Mouse (Mus musculus) forebrain, embryonic 10.5 days (tissue): ENCODE measurements at regions not wholly inside any gene's neighbourhood (a gene's known extent, or its start where the extent isn't known, plus 50 kb on each side); places are given as distances from the start of the nearest gene placed in this dataset.

Source experiments
- DNase-seq: peaks from one replicate; pipeline ENCODE4 v3.0.0-alpha.2; 2017; ENCODE audit warnings: low spot score; ENCODE audit errors: extremely low spot score
- H3K27ac ChIP-seq: fragments of 300-500 bp; sonication (generic); 2 replicates; pipeline ENCODE4 v1.5.1; 2016; ENCODE audit warnings: mild to moderate bottlenecking
- H3K27me3 ChIP-seq: fragments of 300-500 bp; sonication (generic); 2 replicates; pipeline ENCODE4 v1.6.1; 2016; ENCODE audit warnings: mild to moderate bottlenecking; ENCODE audit not compliant: poor library complexity, severe bottlenecking
- H3K36me3 ChIP-seq: fragments of 300-500 bp; sonication (generic); replicated peaks from 2 replicates; pipeline ENCODE4 v1.6.1; 2016; ENCODE audit warnings: mild to moderate bottlenecking, moderate library complexity
- H3K4me1 ChIP-seq: fragments of 300-500 bp; sonication (generic); 2 replicates; pipeline ENCODE4 v1.6.1; 2016
- H3K4me3 ChIP-seq: fragments of 300-500 bp; sonication (generic); 2 replicates; pipeline ENCODE4 v1.5.1; 2016; ENCODE audit warnings: mild to moderate bottlenecking, moderate library complexity
- H3K9me3 ChIP-seq: fragments of 300-500 bp; sonication (generic); 2 replicates; pipeline ENCODE4 v1.6.1; 2016; ENCODE audit warnings: mild to moderate bottlenecking, moderate library complexity
- WGBS: fragments of 180-500 bp; shearing (Covaris S2); methylation state at CpG from one replicate; pipeline ENCODE4 v1.1.7; 2016; 5-methylcytosine and 5-hydroxymethylcytosine counted together

DNA sequence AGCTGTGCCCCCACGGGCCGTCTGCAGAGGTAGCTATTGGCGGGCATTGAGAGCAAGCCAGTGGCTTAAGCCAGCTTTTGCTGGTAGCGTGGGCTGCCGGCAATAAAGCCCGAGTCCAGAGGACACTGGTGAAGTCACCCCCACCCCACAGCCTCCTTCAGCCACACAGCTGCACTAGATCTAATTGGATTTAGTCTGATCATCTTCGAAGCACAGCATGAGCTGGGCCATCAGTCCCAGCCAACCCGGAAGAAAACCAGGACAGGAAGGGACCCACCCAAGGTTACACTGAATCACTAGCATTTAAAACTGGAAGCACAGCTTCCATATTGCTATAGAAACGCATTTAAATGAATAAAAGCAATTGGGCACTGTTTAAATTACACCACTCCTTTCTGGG is 96.4 kb downstream of the Tmx1 start:
- H3K9me3 ChIP-seq: no peaks in the 10 kb centered on the region
- WGBS: 73% methylated on average over 9 of the region's 9 CpGs
- H3K27ac ChIP-seq: no peak overlapping the region
- no peak overlapping the region for H3K4me3 ChIP-seq
- H3K36me3 ChIP-seq: no peaks in the 10 kb centered on the region
- H3K27me3 ChIP-seq: peaks cover 24% of the 10 kb centered on the region
- no peak for DNase-seq
- peaks cover 18% of the 10 kb centered on the region for H3K4me1 ChIP-seq

- Histone ChIP-seq H3K27me3 (peaks cover 19% of the 10 kb centered on the region), H3K9me3 (no peaks in the 10 kb centered on the region), H3K4me1 (peaks cover 21% of the 10 kb centered on the region), H3K4me3 (no peak overlapping the region), H3K27ac (no peak overlapping the region), H3K36me3 (no peaks in the 10 kb centered on the region)
- 30% methylated on average over 6 of the region's 6 CpGs for WGBS
- DNase-seq: no peak
These were observed 101.0 kb downstream of the Tmx1 start for GRCm38 (mm10) chr12:70553866-70554265.

GRCm38 (mm10) chr12:70554586-70554985 is 101.7 kb downstream of the Tmx1 start:
- Histone ChIP-seq H3K36me3 (no peaks in the 10 kb centered on the region), H3K4me3 (no peak overlapping the region), H3K27ac (no peak overlapping the region), H3K27me3 (peaks cover 19% of the 10 kb centered on the region), H3K4me1 (peaks cover 21% of the 10 kb centered on the region), H3K9me3 (no peaks in the 10 kb centered on the region)
- WGBS: 36% methylated on average over 7 of the region's 7 CpGs
- no peak for DNase-seq

- 81% methylated on average over 3 of the region's 3 CpGs for WGBS
- no peaks in the 10 kb centered on the region for H3K36me3 ChIP-seq
These were observed 102.8 kb downstream of the Tmx1 start for GRCm38 (mm10) chr12:70555723-70556122.

DNA sequence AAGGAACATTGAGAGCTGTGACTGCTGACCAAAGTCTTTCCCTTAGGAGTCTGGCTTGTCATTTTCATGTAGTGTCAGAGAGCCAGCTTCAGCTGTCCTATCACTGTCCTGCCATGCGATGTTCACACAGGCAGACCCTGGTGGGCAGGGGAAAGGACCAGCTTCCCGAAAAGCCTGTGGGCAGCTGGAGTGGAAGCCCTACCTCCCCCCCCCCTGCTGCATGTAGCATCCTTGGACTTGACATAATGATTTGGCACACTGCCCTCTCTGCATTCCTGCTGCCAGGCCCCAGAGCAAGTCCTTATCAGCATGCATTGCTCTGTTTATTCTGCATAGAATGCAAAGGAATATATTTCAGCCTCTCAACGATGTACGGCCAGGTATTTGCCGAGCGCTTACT is 103.9 kb downstream of the Tmx1 start:
- no peak overlapping the region for H3K4me3 ChIP-seq
- no peak for DNase-seq
- H3K27me3 ChIP-seq: peaks cover 19% of the 10 kb centered on the region
- no peak overlapping the region for H3K27ac ChIP-seq
- peaks cover 30% of the 10 kb centered on the region for H3K4me1 ChIP-seq
- no peaks in the 10 kb centered on the region for H3K36me3 ChIP-seq
- whole genome bisulfite sequencing: 95% methylated on average over 6 of the region's 6 CpGs
- no peaks in the 10 kb centered on the region for H3K9me3 ChIP-seq

More at GRCm38 (mm10) chr12:70555723-70556122, 102.8 kb downstream of the Tmx1 start:
- Histone ChIP-seq H3K27me3 (peaks cover 19% of the 10 kb centered on the region), H3K9me3 (no peaks in the 10 kb centered on the region), H3K27ac (no peak overlapping the region), H3K4me3 (no peak overlapping the region), H3K4me1 (peaks cover 23% of the 10 kb centered on the region)
- no peak for DNase-seq

GRCm38 (mm10) chr12:70563446-70563845 is 110.6 kb downstream of the Tmx1 start:
- no peaks in the 10 kb centered on the region for H3K9me3 ChIP-seq
- no peak overlapping the region for H3K27ac ChIP-seq
- H3K36me3 ChIP-seq: no peaks in the 10 kb centered on the region
- WGBS: 86% methylated on average over 4 of the region's 4 CpGs
- no peak overlapping the region for H3K4me3 ChIP-seq
- DNase-seq: no peak
- H3K4me1 ChIP-seq: peaks cover 9% of the 10 kb centered on the region; the same call in 1 of the 2 replicates
- no peaks in the 10 kb centered on the region for H3K27me3 ChIP-seq

DNA sequence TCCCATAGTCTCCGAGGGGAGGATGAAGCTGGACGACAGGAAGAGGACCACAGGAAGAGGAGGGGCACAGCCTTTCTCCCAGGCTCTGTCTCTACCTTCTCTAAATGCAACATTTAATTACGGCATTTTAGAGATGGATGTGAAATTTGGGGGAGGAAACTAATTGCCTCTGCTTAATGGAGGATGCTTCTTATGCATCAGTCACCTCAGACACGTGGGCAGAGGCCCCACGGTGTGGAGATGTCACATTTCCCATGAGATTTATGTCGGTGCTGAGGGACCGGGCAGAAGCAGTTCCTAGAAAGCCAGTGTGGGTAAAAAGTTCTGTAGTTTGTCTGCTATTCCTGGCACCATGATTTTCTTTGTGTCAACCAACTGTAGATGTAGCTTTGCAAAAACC is 122.8 kb downstream of the Tmx1 start:
- WGBS: 88% methylated on average over 7 of the region's 7 CpGs
- H3K27me3 ChIP-seq: no peaks in the 10 kb centered on the region
- no peak overlapping the region for H3K4me3 ChIP-seq
- DNase-seq: no peak
- H3K27ac ChIP-seq: no peak overlapping the region
- peaks cover 15% of the 10 kb centered on the region for H3K4me1 ChIP-seq
- no peaks in the 10 kb centered on the region for H3K36me3 ChIP-seq
- no peaks in the 10 kb centered on the region for H3K9me3 ChIP-seq

DNA sequence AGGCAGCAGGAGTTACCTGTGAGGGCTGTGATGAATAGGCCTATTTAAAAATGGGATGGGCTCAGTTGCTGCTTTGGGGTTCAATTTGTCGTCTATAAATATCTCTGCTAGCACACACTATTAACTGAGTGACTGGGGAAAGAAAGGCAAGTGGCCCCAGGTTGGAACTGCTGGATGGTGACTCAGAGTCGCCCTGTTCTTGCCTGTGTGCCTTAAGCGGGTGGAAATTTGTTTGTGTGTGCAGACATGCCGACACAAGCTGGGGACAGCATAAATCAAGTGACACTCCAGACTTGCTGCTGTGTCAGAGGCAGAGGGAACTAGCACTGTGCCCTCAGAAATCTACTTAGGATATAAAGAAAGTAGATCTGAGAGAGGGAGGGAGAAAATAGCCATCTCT is 124.9 kb downstream of the Tmx1 start:
- no peak overlapping the region for H3K27ac ChIP-seq
- no peaks in the 10 kb centered on the region for H3K27me3 ChIP-seq
- peaks cover 1% of the 10 kb centered on the region; the same call in 1 of the 2 replicates for H3K9me3 ChIP-seq
- no peaks in the 10 kb centered on the region for H3K36me3 ChIP-seq
- DNase-seq: no peak
- whole genome bisulfite sequencing: 81% methylated on average over 4 of the region's 4 CpGs
- no peak overlapping the region for H3K4me3 ChIP-seq
- H3K4me1 ChIP-seq: peaks cover 15% of the 10 kb centered on the region

- no peak for DNase-seq
These were observed 126.5 kb downstream of the Tmx1 start for GRCm38 (mm10) chr12:70579328-70579905.

GRCm38 (mm10) chr12:70586181-70586580 is 133.3 kb downstream of the Tmx1 start:
- no peaks in the 10 kb centered on the region for H3K4me1 ChIP-seq
- no peaks in the 10 kb centered on the region for H3K27me3 ChIP-seq
- no peaks in the 10 kb centered on the region for H3K36me3 ChIP-seq
- 98% methylated on average over 2 of the region's 2 CpGs for whole genome bisulfite sequencing
- no peak for DNase-seq
- H3K4me3 ChIP-seq: no peak overlapping the region
- H3K9me3 ChIP-seq: peaks cover 4% of the 10 kb centered on the region; the same call in 1 of the 2 replicates
- no peak overlapping the region for H3K27ac ChIP-seq

More at GRCm38 (mm10) chr12:70579328-70579905, 126.5 kb downstream of the Tmx1 start:
- Histone ChIP-seq H3K4me3 (no peak overlapping the region), H3K9me3 (peaks cover 4% of the 10 kb centered on the region; the same call in 1 of the 2 replicates), H3K36me3 (no peaks in the 10 kb centered on the region), H3K27me3 (no peaks in the 10 kb centered on the region), H3K4me1 (peaks cover 15% of the 10 kb centered on the region), H3K27ac (no peak overlapping the region)
- 79% methylated on average over 8 of the region's 8 CpGs for WGBS

GRCm38 (mm10) chr12:70588234-70588633 is 135.3 kb downstream of the Tmx1 start:
- WGBS: 66% methylated on average over 3 of the region's 3 CpGs
- Histone ChIP-seq H3K4me3 (no peak overlapping the region), H3K27ac (no peak overlapping the region), H3K27me3 (no peaks in the 10 kb centered on the region), H3K9me3 (no peaks in the 10 kb centered on the region), H3K36me3 (no peaks in the 10 kb centered on the region), H3K4me1 (no peaks in the 10 kb centered on the region)
- no peak for DNase-seq

DNA sequence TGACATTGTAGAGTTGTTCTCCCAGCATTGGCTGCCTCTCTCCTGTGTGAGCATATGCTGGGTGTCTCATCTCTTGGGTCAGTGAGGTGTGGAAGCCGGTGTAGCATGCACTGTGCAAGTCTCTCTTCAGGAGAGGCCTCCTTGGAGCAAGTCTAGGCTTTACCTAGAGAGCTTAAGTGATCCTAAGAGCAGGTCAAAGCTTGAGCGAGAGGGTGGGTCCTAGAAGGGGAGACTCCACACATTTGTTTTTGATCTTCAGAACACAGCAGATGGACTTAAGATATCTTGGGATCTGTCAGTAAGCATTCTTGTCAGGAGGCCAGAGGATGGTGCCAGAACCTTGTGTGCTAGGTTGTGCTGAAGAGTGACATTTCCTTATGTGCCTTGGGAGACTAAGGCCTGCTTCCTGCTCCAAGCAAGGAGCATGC is 136.4 kb downstream of the Tmx1 start:
- H3K27me3 ChIP-seq: no peaks in the 10 kb centered on the region
- no peaks in the 10 kb centered on the region for H3K9me3 ChIP-seq
- 86% methylated on average over 2 of the region's 2 CpGs for WGBS
- H3K27ac ChIP-seq: no peak overlapping the region
- no peaks in the 10 kb centered on the region for H3K36me3 ChIP-seq
- H3K4me3 ChIP-seq: no peak overlapping the region
- no peak for DNase-seq
- H3K4me1 ChIP-seq: no peaks in the 10 kb centered on the region

DNA sequence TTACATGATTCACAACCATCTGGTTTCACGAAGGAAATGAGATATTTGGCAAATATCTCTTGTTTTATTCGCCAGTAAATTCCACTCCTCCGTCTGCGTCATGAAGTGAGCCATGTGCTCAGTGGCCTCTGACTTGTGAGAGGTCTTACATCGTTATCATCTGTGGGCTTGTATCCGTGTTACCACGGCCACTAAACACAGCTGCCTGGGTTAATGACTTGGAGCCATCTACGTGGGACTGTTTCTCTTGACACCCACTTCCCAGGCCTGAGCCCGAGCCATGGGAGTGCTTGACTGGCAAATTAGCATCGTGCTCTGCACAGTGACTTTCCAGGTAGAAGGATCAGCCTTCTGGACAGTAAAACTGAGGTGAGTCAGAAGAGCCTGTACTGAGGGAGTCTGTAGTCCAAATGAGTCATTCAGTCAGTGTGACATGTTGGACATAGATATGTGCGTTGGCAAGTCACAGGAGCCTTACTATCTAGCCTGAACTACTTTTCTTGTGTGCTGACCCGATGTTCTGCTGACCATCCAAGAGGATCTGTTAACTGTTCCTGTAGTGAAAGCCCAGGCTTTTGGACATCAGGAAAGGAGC is 137.7 kb downstream of the Tmx1 start:
- Histone ChIP-seq H3K27ac (no peak overlapping the region), H3K27me3 (no peaks in the 10 kb centered on the region), H3K4me3 (no peak overlapping the region), H3K4me1 (no peaks in the 10 kb centered on the region), H3K9me3 (no peaks in the 10 kb centered on the region), H3K36me3 (no peaks in the 10 kb centered on the region)
- DNase-seq: no peak
- 91% methylated on average over 12 of the region's 12 CpGs for WGBS
